Mouse (Mus musculus) lung, postnatal 0 days (tissue): ENCODE measurements around the gene Arhgap24. TPM values are rescaled to one million over a fixed set of nuclear protein-coding genes. Genes with fewer than 3 reads are reported as not detected.
A peak's percentile ranks its signal among the peaks of the same experiment; 100 is the strongest.

Experiments used
- ATAC-seq: fragments of 200-750 bp; cut with Nextera tagmentation; 2 replicates; pipeline ENCODE4 v1.8.0; 2017; ENCODE audit warnings: moderate library complexity
- DNase-seq: peaks from one replicate; pipeline ENCODE4 v3.0.0-alpha.2; 2016; ENCODE audit warnings: low spot score
- H3K27ac ChIP-seq: fragments of 300-500 bp; sonication (generic); 2 replicates; pipeline ENCODE4 v1.5.1; 2014; ENCODE audit warnings: antibody characterized with exemption, mild to moderate bottlenecking, low read length, mixed read lengths
- H3K27me3 ChIP-seq: fragments of 300-500 bp; sonication (generic); replicated peaks from 2 replicates; pipeline ENCODE4 v1.6.1; 2014; ENCODE audit warnings: low read length, mixed read lengths; ENCODE audit not compliant: insufficient read depth
- H3K36me3 ChIP-seq: fragments of 300-500 bp; sonication (generic); 2 replicates; pipeline ENCODE4 v1.6.1; 2014; ENCODE audit warnings: low read length, mixed read lengths; ENCODE audit not compliant: insufficient read depth
- H3K4me1 ChIP-seq: fragments of 300-500 bp; sonication (generic); 2 replicates; pipeline ENCODE4 v1.6.1; 2014; ENCODE audit warnings: antibody characterized with exemption, low read depth, low read length, mixed read lengths; ENCODE audit not compliant: insufficient read depth
- H3K4me2 ChIP-seq: fragments of 300-500 bp; sonication (generic); replicated peaks from 2 replicates; pipeline ENCODE4 v1.6.1; 2014; ENCODE audit warnings: low read depth, mild to moderate bottlenecking, low read length, moderate library complexity, mixed read lengths
- H3K4me3 ChIP-seq: fragments of 300-500 bp; sonication (generic); 2 replicates; pipeline ENCODE4 v1.5.1; 2014; ENCODE audit warnings: low read depth, low read length
- H3K9ac ChIP-seq: fragments of 300-500 bp; sonication (generic); replicated peaks from 2 replicates; pipeline ENCODE4 v1.6.1; 2014; ENCODE audit warnings: low read depth, mild to moderate bottlenecking
- H3K9me3 ChIP-seq: fragments of 300-500 bp; sonication (generic); 2 replicates; pipeline ENCODE4 v1.6.1; 2016; ENCODE audit warnings: low read length, mixed read lengths
- CTCF ChIP-seq: IDR thresholded peaks from 2 replicates; pipeline ENCODE4 v1.5.1; 2016; ENCODE audit warnings: antibody characterized with exemption, mild to moderate bottlenecking
- EP300 ChIP-seq: IDR thresholded peaks from 2 replicates; pipeline ENCODE4 v1.6.1; 2016; ENCODE audit warnings: antibody characterized with exemption, mild to moderate bottlenecking, control low read depth
- WGBS: fragments of 180-500 bp; shearing (Covaris S2); extraction: QIAGEN DNeasy Blood & Tissue Kit; methylation state at CpG from one replicate; pipeline ENCODE4 v1.1.7; 2014; 5-methylcytosine and 5-hydroxymethylcytosine counted together
- polyA plus RNA-seq: library from polyadenylated mRNA; unstranded; fragments of >200 nt; fragmentation: Nextera tagmentation; extraction: Ambion mirVana; gene quantifications from 2 replicates; pipeline ENCODE4 v1.2.1, GENCODE M21; 2015

The Arhgap24 gene
- polyA plus RNA-seq, 1 experiment from 2014 or later, result 28.2 TPM

- 49% methylated on average over 2 of the region's 2 CpGs for WGBS
- no peaks in the 10 kb centered on the region for H3K36me3 ChIP-seq
- no peak overlapping the region for H3K4me3 ChIP-seq
- DNase-seq (no peak), ATAC-seq (no peak)
- no peaks in the 10 kb centered on the region for H3K4me1 ChIP-seq
- no peak overlapping the region for H3K27ac ChIP-seq
- no peak overlapping the region for H3K9ac ChIP-seq
- H3K9me3 ChIP-seq, result no peaks in the 10 kb centered on the region
- no peaks in the 10 kb centered on the region for H3K27me3 ChIP-seq
- TF ChIP-seq CTCF (no peak), EP300 (no peak)
- H3K4me2 ChIP-seq, result no peak overlapping the region
Measured at GRCm38 (mm10) chr5:102509381-102509780, 28.2 kb downstream of the Arhgap24 start.

GRCm38 (mm10) chr5:102511651-102512050, 30.5 kb downstream of the Arhgap24 start:
- no peaks in the 10 kb centered on the region for H3K36me3 ChIP-seq
- no peaks in the 10 kb centered on the region for H3K27me3 ChIP-seq
- 66% methylated on average over 4 of the region's 4 CpGs for WGBS
- no peak for ATAC-seq
- no peaks in the 10 kb centered on the region for H3K4me1 ChIP-seq
- TF ChIP-seq EP300, result no peak
- no peak for TF ChIP-seq CTCF
- no peak for DNase-seq
- no peak overlapping the region for H3K9ac ChIP-seq
- H3K4me2 ChIP-seq, result no peak overlapping the region
- no peaks in the 10 kb centered on the region for H3K9me3 ChIP-seq
- no peak overlapping the region for H3K4me3 ChIP-seq
- H3K27ac ChIP-seq, result no peak overlapping the region

- H3K4me3 ChIP-seq, result no peak overlapping the region
- no peak overlapping the region for H3K27ac ChIP-seq
- H3K36me3 ChIP-seq, result no peaks in the 10 kb centered on the region
- no peaks in the 10 kb centered on the region for H3K27me3 ChIP-seq
- TF ChIP-seq CTCF (no peak), EP300 (no peak)
- no peak for DNase-seq
- no peaks in the 10 kb centered on the region for H3K4me1 ChIP-seq
- 78% methylated on average over 7 of the region's 7 CpGs for WGBS
- H3K4me2 ChIP-seq, result no peak overlapping the region
- no peaks in the 10 kb centered on the region for H3K9me3 ChIP-seq
- H3K9ac ChIP-seq, result no peak overlapping the region
- ATAC-seq, result no peak
Measured at GRCm38 (mm10) chr5:102515496-102515895, 34.3 kb downstream of the Arhgap24 start.

- Histone ChIP-seq H3K4me1 (no peaks in the 10 kb centered on the region), H3K27me3 (no peaks in the 10 kb centered on the region), H3K36me3 (no peaks in the 10 kb centered on the region), H3K9ac (no peak overlapping the region), H3K4me2 (no peak overlapping the region), H3K4me3 (no peak overlapping the region), H3K9me3 (no peaks in the 10 kb centered on the region), H3K27ac (no peak overlapping the region)
- ATAC-seq (no peak), DNase-seq (no peak)
- TF ChIP-seq EP300, result no peak
- TF ChIP-seq CTCF, result no peak
- 64% methylated on average over 1 of the region's 1 CpGs for WGBS
Measured at GRCm38 (mm10) chr5:102520506-102520905, 39.3 kb downstream of the Arhgap24 start.

GRCm38 (mm10) chr5:102535311-102535710, 54.1 kb downstream of the Arhgap24 start:
- H3K4me2 ChIP-seq, result no peak overlapping the region

GRCm38 (mm10) chr5:102537819-102538218, 56.6 kb downstream of the Arhgap24 start:
- WGBS, result 53% methylated on average over 3 of the region's 3 CpGs
- no peak overlapping the region for H3K27ac ChIP-seq
- H3K36me3 ChIP-seq, result no peaks in the 10 kb centered on the region
- no peak overlapping the region for H3K4me3 ChIP-seq
- H3K4me2 ChIP-seq, result no peak overlapping the region
- ATAC-seq, result peak; percentile 23; the same call in 1 of the 2 replicates
- no peaks in the 10 kb centered on the region for H3K27me3 ChIP-seq
- H3K4me1 ChIP-seq, result no peaks in the 10 kb centered on the region
- no peaks in the 10 kb centered on the region for H3K9me3 ChIP-seq
- no peak overlapping the region for H3K9ac ChIP-seq
- peak; percentile 36 for DNase-seq
- no peak for TF ChIP-seq EP300
- TF ChIP-seq CTCF, result no peak

More at GRCm38 (mm10) chr5:102535311-102535710, 54.1 kb downstream of the Arhgap24 start:
- TF ChIP-seq EP300 (no peak), CTCF (no peak)
- Histone ChIP-seq H3K27me3 (no peaks in the 10 kb centered on the region), H3K36me3 (no peaks in the 10 kb centered on the region), H3K9me3 (no peaks in the 10 kb centered on the region), H3K27ac (no peak overlapping the region), H3K9ac (no peak overlapping the region), H3K4me3 (no peak overlapping the region), H3K4me1 (no peaks in the 10 kb centered on the region)
- no peak for ATAC-seq
- 69% methylated on average over 9 of the region's 9 CpGs for WGBS
- DNase-seq, result no peak

GRCm38 (mm10) chr5:102546296-102546695, 65.1 kb downstream of the Arhgap24 start:
- H3K36me3 ChIP-seq, result no peaks in the 10 kb centered on the region
- 57% methylated on average over 4 of the region's 4 CpGs for WGBS
- TF ChIP-seq CTCF (no peak; the same call in 1 of the 2 replicates), EP300 (peak; percentile 82)
- no peak overlapping the region for H3K27ac ChIP-seq
- H3K9me3 ChIP-seq, result no peaks in the 10 kb centered on the region
- no peak overlapping the region for H3K9ac ChIP-seq
- H3K4me1 ChIP-seq, result no peaks in the 10 kb centered on the region
- DNase-seq (peak; percentile 37), ATAC-seq (peak; percentile 67)
- no peaks in the 10 kb centered on the region for H3K27me3 ChIP-seq
- H3K4me3 ChIP-seq, result no peak overlapping the region
- H3K4me2 ChIP-seq, result no peak overlapping the region
